Mouse (Mus musculus) ovary, postnatal 14 days (tissue): Measurements from ENCODE around the gene Crybb2.

Experiments
- DNase-seq: peaks from one replicate; pipeline ENCODE4 v3.0.0; 2022; ENCODE audit warnings: low spot score

Crybb2 gene

GRCm38 (mm10) chr5:113090077-113090690 is 20.3 kb upstream of the Crybb2 start:
- no peak for DNase-seq

GRCm38 (mm10) chr5:113087465-113087864 is 17.5 kb upstream of the Crybb2 start:
- no peak for DNase-seq

GRCm38 (mm10) chr5:113086990-113087389 is 17.1 kb upstream of the Crybb2 start:
- DNase-seq, result no peak

GRCm38 (mm10) chr5:113086439-113086838 is 16.5 kb upstream of the Crybb2 start:
- DNase-seq, result no peak

- DNase-seq, result no peak
Observed at GRCm38 (mm10) chr5:113085931-113086330, 16.0 kb upstream of the Crybb2 start.

- DNase-seq, result no peak
Observed at GRCm38 (mm10) chr5:113084309-113084708, 14.4 kb upstream of the Crybb2 start.

- DNase-seq, result no peak
Observed at GRCm38 (mm10) chr5:113082356-113083168, 12.6 kb upstream of the Crybb2 start.

- DNase-seq, result no peak
Observed at GRCm38 (mm10) chr5:113081439-113081838, 11.5 kb upstream of the Crybb2 start, which contains the start of gene Crybb3. TSS of gene Crybb3 (minus strand) at chr5:113081584.

- no peak for DNase-seq
Observed at GRCm38 (mm10) chr5:113081020-113081419, 11.1 kb upstream of the Crybb2 start.

GRCm38 (mm10) chr5:113079783-113080182 is 9.9 kb upstream of the Crybb2 start:
- peak; percentile 33 for DNase-seq

GRCm38 (mm10) chr5:113078686-113079085 is 8.8 kb upstream of the Crybb2 start:
- DNase-seq, result no peak

GRCm38 (mm10) chr5:113054308-113054707 is 15.6 kb downstream of the Crybb2 start:
- peak; percentile 84 for DNase-seq

- DNase-seq, result no peak
Observed at GRCm38 (mm10) chr5:113050581-113051185, 19.2 kb downstream of the Crybb2 start.

GRCm38 (mm10) chr5:113049876-113050275 is 20.0 kb downstream of the Crybb2 start:
- no peak for DNase-seq

- DNase-seq, result no peak
Observed at GRCm38 (mm10) chr5:113045511-113046273, 24.2 kb downstream of the Crybb2 start.

GRCm38 (mm10) chr5:113043531-113043930 is 26.4 kb downstream of the Crybb2 start:
- DNase-seq, result no peak

GRCm38 (mm10) chr5:113041567-113042071 is 28.3 kb downstream of the Crybb2 start:
- peak; percentile 19 for DNase-seq

- DNase-seq, result no peak
Observed at GRCm38 (mm10) chr5:113040776-113041175, 29.1 kb downstream of the Crybb2 start.

- DNase-seq, result no peak
Observed at GRCm38 (mm10) chr5:113038601-113039000, 31.3 kb downstream of the Crybb2 start.

GRCm38 (mm10) chr5:113035094-113036047 is 34.5 kb downstream of the Crybb2 start:
- no peak for DNase-seq
